Mouse (Mus musculus) spleen, adult 2 months (tissue): ENCODE measurements around the gene Rpl23a. TPM values are rescaled to one million over a fixed set of nuclear protein-coding genes. Genes with fewer than 3 reads are reported as not detected.

Experiments used
- DNase-seq, 2 experiments: peaks; one replicate each; pipeline versions ENCODE4 v3.0.0 to v3.0.0-alpha.2; 2012 to 2021; ENCODE audit warnings: low spot score in 2 of 2, low read depth in 1 of 2
- H3K27ac ChIP-seq: fragments of 200-500 bp; 2 replicates; pipeline ENCODE4 v1.5.1; 2012; ENCODE audit warnings: low read length, inconsistent platforms; ENCODE audit not compliant: insufficient read depth
- H3K27me3 ChIP-seq: fragments of 200-500 bp; 2 replicates; pipeline ENCODE4 v1.6.1; 2012; ENCODE audit warnings: mild to moderate bottlenecking, moderate library complexity, low read length, inconsistent platforms; ENCODE audit not compliant: control insufficient read depth, insufficient read depth
- H3K36me3 ChIP-seq: fragments of 200-500 bp; 2 replicates; pipeline ENCODE4 v1.6.1; 2012; ENCODE audit warnings: mild to moderate bottlenecking, low read length, inconsistent platforms; ENCODE audit not compliant: control insufficient read depth, insufficient read depth
- H3K4me1 ChIP-seq: fragments of 200-500 bp; 2 replicates; pipeline ENCODE4 v1.6.1; 2011; ENCODE audit warnings: inconsistent platforms; ENCODE audit not compliant: control insufficient read depth, insufficient read depth, insufficient read length
- H3K4me3 ChIP-seq: fragments of 200-500 bp; 2 replicates; pipeline ENCODE4 v1.5.1; 2011; ENCODE audit warnings: mild to moderate bottlenecking, inconsistent platforms; ENCODE audit not compliant: insufficient read depth, insufficient read length; ENCODE audit errors: extremely low read depth
- CTCF ChIP-seq: fragments of 200-500 bp; IDR thresholded peaks from 2 replicates; pipeline ENCODE4 v1.5.1; 2011; ENCODE audit warnings: mild to moderate bottlenecking, inconsistent platforms; ENCODE audit not compliant: insufficient read depth, insufficient read length, insufficient replicate concordance; ENCODE audit errors: extremely low read depth
- POLR2A ChIP-seq: fragments of 200-500 bp; IDR thresholded peaks from 2 replicates; pipeline ENCODE4 v1.6.1; 2011; ENCODE audit warnings: low read depth, low read length, inconsistent platforms
- WGBS: fragments of 180-500 bp; shearing (Covaris S2); methylation state at CpG from one replicate; pipeline ENCODE4 v1.1.7; 2018; 5-methylcytosine and 5-hydroxymethylcytosine counted together
- polyA plus RNA-seq: library from polyadenylated mRNA; depleted of rRNA; stranded (reverse); fragments of >200 nt; gene quantifications from 2 replicates; pipeline ENCODE4 v1.2.3, GENCODE M21; 2012

Rpl23a gene
- polyA plus RNA-seq, 1 experiment, result 169 TPM

- peak; percentile 71 to 89 for DNase-seq
- Histone ChIP-seq H3K27ac (peak overlapping the region; percentile 96), H3K4me1 (peaks cover 8% of the 10 kb centered on the region), H3K36me3 (peaks cover 18% of the 10 kb centered on the region), H3K4me3 (peak overlapping the region; percentile 92), H3K27me3 (no peaks in the 10 kb centered on the region)
- WGBS, result under 1% methylated on average over 77 of the region's 84 CpGs
- TF ChIP-seq CTCF, result peak; percentile 94
- no peak for TF ChIP-seq POLR2A
Measured at GRCm38 (mm10) chr11:78177903-78178858, 5.2 kb downstream of the Rpl23a start.

- H3K4me1 ChIP-seq, result peaks cover 8% of the 10 kb centered on the region
- H3K27me3 ChIP-seq, result no peaks in the 10 kb centered on the region
- TF ChIP-seq POLR2A (no peak), CTCF (no peak)
- peak overlapping the region; percentile 92 for H3K4me3 ChIP-seq
- peak overlapping the region; percentile 96; the same call in 1 of the 2 replicates for H3K27ac ChIP-seq
- no peak for DNase-seq
- 1% methylated on average over 10 of the region's 10 CpGs for WGBS
- H3K36me3 ChIP-seq, result peaks cover 17% of the 10 kb centered on the region
Measured at GRCm38 (mm10) chr11:78177437-78177836, 5.9 kb downstream of the Rpl23a start.

GRCm38 (mm10) chr11:78176905-78177331, 6.5 kb downstream of the Rpl23a start:
- TF ChIP-seq POLR2A (no peak), CTCF (no peak)
- under 1% methylated on average over 23 of the region's 23 CpGs for WGBS

GRCm38 (mm10) chr11:78176402-78176862, 7.0 kb downstream of the Rpl23a start, which contains the start of the genes Nek8 and Tlcd1:
Nek8 (minus strand) TSS chr11:78176675.
Tlcd1 (plus strand) TSS chr11:78176711.
- no peak for TF ChIP-seq POLR2A
- H3K4me1 ChIP-seq, result peaks cover 8% of the 10 kb centered on the region

More at GRCm38 (mm10) chr11:78176905-78177331, 6.5 kb downstream of the Rpl23a start:
- Histone ChIP-seq H3K27ac (peak overlapping the region; percentile 96), H3K36me3 (peaks cover 15% of the 10 kb centered on the region), H3K27me3 (no peaks in the 10 kb centered on the region), H3K4me1 (peaks cover 8% of the 10 kb centered on the region), H3K4me3 (peak overlapping the region; percentile 92)
- no peak for DNase-seq

GRCm38 (mm10) chr11:78175771-78176401, 7.5 kb downstream of the Rpl23a start:
- Histone ChIP-seq H3K27ac (peak overlapping the region; percentile 96), H3K36me3 (peaks cover 11% of the 10 kb centered on the region), H3K4me1 (peaks cover 8% of the 10 kb centered on the region), H3K4me3 (no peak overlapping the region), H3K27me3 (no peaks in the 10 kb centered on the region)
- WGBS, result 2% methylated on average over 10 of the region's 10 CpGs
- peak in 1 of 2 experiments; percentile 34 for DNase-seq
- TF ChIP-seq CTCF (no peak), POLR2A (no peak)

More at GRCm38 (mm10) chr11:78176402-78176862, 7.0 kb downstream of the Rpl23a start, which contains the start of the genes Nek8 and Tlcd1:
- H3K27me3 ChIP-seq, result no peaks in the 10 kb centered on the region
- H3K27ac ChIP-seq, result peak within 1 kb of the TSS; percentile 96
- under 1% methylated on average over 32 of the region's 32 CpGs for WGBS
- peak within 1 kb of the TSS; percentile 92 for H3K4me3 ChIP-seq
- H3K36me3 ChIP-seq, result peaks cover 14% of the 10 kb centered on the region
- DNase-seq, result peak; percentile 81 to 91

- WGBS, result 88% methylated on average over 3 of the region's 3 CpGs
- TF ChIP-seq CTCF (no peak), POLR2A (no peak)
- no peak for DNase-seq
- Histone ChIP-seq H3K4me3 (no peak overlapping the region), H3K27me3 (no peaks in the 10 kb centered on the region), H3K27ac (no peak overlapping the region), H3K36me3 (0 out of 2 replicates have a peak, but pooled peaks cover under 1% of the 10 kb centered on the region), H3K4me1 (peaks cover 12% of the 10 kb centered on the region)
Measured at GRCm38 (mm10) chr11:78174506-78174905, 8.9 kb downstream of the Rpl23a start.
